Mouse (Mus musculus) neural tube, embryonic 14.5 days (tissue): Measurements from ENCODE around the gene Gm49373. TPM values are rescaled to one million over a fixed set of nuclear protein-coding genes. Genes with fewer than 3 reads are reported as not detected.
A peak's percentile ranks its signal among the peaks of the same experiment; 100 is the strongest.

ENCODE experiments used
- ATAC-seq: fragments of 200-750 bp; cut with Nextera tagmentation; 2 replicates; pipeline ENCODE4 v1.8.0; 2017; ENCODE audit warnings: low read depth, mild to moderate bottlenecking, moderate TSS enrichment, moderate library complexity
- H3K27ac ChIP-seq: fragments of 300-500 bp; sonication (generic); 2 replicates; pipeline ENCODE4 v1.5.1; 2014; ENCODE audit warnings: low read depth, mild to moderate bottlenecking, control low read depth, low read length, moderate library complexity, mixed read lengths
- H3K27me3 ChIP-seq: fragments of 300-500 bp; sonication (generic); 2 replicates; pipeline ENCODE4 v1.6.1; 2014; ENCODE audit warnings: low read length; ENCODE audit not compliant: control insufficient read depth, insufficient read depth
- H3K36me3 ChIP-seq: fragments of 300-500 bp; sonication (generic); 2 replicates; pipeline ENCODE4 v1.6.1; 2014; ENCODE audit warnings: low read length, mixed read lengths; ENCODE audit not compliant: control insufficient read depth, insufficient read depth
- H3K4me1 ChIP-seq: fragments of 300-500 bp; sonication (generic); 2 replicates; pipeline ENCODE4 v1.6.1; 2014; ENCODE audit warnings: low read length; ENCODE audit not compliant: control insufficient read depth, insufficient read depth
- H3K4me2 ChIP-seq: fragments of 300-500 bp; sonication (generic); 2 replicates; pipeline ENCODE4 v1.6.1; 2014; ENCODE audit warnings: mild to moderate bottlenecking, low read depth, low read length, control low read depth
- H3K4me3 ChIP-seq: fragments of 300-500 bp; sonication (generic); 2 replicates; pipeline ENCODE4 v1.5.1; 2014; ENCODE audit warnings: low read depth, low read length, control low read depth, mixed read lengths
- H3K9ac ChIP-seq: fragments of 300-500 bp; sonication (generic); replicated peaks from 2 replicates; pipeline ENCODE4 v1.6.1; 2014; ENCODE audit warnings: low read depth, mild to moderate bottlenecking, control low read depth, low read length, mixed read lengths
- H3K9me3 ChIP-seq: fragments of 300-500 bp; sonication (generic); 2 replicates; pipeline ENCODE4 v1.6.1; 2016; ENCODE audit warnings: low read length; ENCODE audit not compliant: control insufficient read depth
- WGBS: fragments of 180-500 bp; shearing (Covaris S2); extraction: QIAGEN DNeasy Blood & Tissue Kit; methylation state at CpG from one replicate; pipeline ENCODE4 v1.1.7; 2014; 5-methylcytosine and 5-hydroxymethylcytosine counted together
- polyA plus RNA-seq: library from polyadenylated mRNA; unstranded; fragments of >200 nt; fragmentation: Nextera tagmentation; extraction: Ambion mirVana; gene quantifications from 2 replicates; pipeline ENCODE4 v1.2.1, GENCODE M21; 2014

The Gm49373 gene
- polyA plus RNA-seq = 1.7 and 1.8 TPM in 2 replicates

DNA sequence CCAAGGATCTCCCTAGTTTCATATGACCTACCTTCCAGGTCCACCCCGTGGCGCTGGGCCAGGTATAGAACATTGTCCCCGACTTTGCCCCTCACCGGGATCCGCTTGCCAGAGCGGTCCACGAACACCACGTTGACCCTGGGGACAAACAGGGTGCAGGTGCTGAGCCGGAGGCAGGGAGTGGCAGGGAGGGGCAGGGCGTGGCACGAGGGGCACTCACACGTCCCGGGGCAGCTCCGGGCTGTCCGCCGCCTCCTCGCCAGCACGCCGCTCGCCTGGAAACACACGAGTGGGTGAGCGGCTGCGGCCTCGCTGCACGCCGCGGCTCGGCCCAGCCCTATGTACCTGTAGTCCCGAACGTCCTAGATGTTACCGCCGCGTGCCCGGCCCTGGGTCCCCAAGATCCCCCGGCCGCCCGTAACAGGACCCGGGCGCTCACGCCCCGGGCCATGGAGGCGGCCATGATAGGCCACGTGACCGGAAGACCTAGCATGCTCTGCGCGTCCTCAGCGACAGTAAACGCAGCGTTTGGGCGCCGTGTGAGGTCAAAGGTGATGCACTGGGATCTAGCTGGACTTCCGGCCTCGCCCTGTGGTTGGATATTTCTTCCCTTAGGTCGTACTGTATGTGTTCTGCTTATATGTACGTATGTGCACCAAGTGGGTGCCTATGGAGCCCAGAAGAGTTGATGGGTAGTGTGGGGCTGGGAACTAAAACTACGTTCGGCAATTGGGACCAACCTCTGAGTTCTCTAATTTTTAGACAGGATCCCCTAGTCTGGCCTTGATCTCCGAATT is at the start of gene Gm49373, which contains the start of gene Fdx1l:
Gene Gm49373, minus strand, starts transcription at position 53 of the 797 bp plus-strand sequence.
Gene Fdx1l, minus strand, starts transcription at position 571 of the 797 bp plus-strand sequence.
- no peaks in the 10 kb centered on the region for H3K9me3 ChIP-seq
- H3K9ac ChIP-seq = peak within 1 kb of the TSS; percentile 81
- peaks cover 12% of the 10 kb centered on the region for H3K4me1 ChIP-seq
- H3K4me2 ChIP-seq = peak within 1 kb of the TSS; percentile 88
- peak within 1 kb of the TSS; percentile 87 for H3K4me3 ChIP-seq
- peak; percentile 96 for ATAC-seq
- 3% methylated on average over 58 of the region's 58 CpGs for WGBS
- H3K27ac ChIP-seq = peak within 1 kb of the TSS; percentile 62; the same call in 1 of the 2 replicates
- H3K36me3 ChIP-seq = peaks cover 34% of the 10 kb centered on the region
- no peaks in the 10 kb centered on the region for H3K27me3 ChIP-seq

DNA sequence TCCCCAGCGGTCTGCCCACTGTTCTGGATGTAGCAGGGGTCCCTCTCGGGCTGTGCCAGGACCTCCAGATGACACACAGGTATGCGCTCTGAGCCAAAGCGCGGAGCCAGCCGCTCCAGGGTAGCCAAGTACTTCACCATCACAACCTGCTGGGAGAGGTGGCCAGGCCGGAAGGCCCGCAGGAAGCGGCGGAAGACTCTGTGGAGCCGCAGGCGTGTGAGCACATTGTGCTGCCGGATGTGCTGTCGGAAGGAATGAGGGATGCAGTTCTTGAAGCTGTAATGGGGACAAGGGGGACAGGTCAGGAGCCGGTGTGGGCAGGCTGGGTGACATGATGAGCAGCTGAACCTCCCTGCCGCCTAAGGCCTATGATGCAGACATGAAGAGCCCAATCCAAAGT is 48.6 kb upstream of the Gm49373 start:
- H3K9ac ChIP-seq = no peak overlapping the region
- peaks cover 24% of the 10 kb centered on the region for H3K36me3 ChIP-seq
- H3K4me2 ChIP-seq = no peak overlapping the region
- H3K4me1 ChIP-seq = no peaks in the 10 kb centered on the region
- no peak for ATAC-seq
- H3K9me3 ChIP-seq = no peaks in the 10 kb centered on the region
- WGBS = 92% methylated on average over 16 of the region's 16 CpGs
- H3K27ac ChIP-seq = no peak overlapping the region
- H3K4me3 ChIP-seq = no peak overlapping the region
- H3K27me3 ChIP-seq = no peaks in the 10 kb centered on the region

DNA sequence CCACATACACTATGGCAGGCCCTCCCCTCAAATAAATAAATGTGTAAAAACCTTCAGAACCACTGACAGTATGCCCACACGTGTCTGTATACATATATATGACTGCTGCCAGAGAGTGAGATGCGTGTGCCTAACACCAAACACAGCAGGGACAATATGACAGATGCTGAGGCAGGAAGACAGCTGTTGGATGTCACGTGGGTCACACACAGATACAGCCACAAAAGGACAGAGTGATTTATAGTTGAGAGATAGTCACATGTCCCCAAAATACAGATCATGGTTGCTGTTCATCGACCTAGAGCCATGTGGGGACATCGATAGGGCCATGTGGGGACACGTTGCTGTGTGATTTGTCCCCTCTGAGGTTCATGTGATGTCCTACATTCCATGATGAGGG is 44.2 kb upstream of the Gm49373 start:
- H3K36me3 ChIP-seq = peaks cover 15% of the 10 kb centered on the region; the same call in 1 of the 2 replicates
- WGBS = 71% methylated on average over 6 of the region's 6 CpGs
- H3K27ac ChIP-seq = no peak overlapping the region
- no peaks in the 10 kb centered on the region for H3K9me3 ChIP-seq
- H3K9ac ChIP-seq = no peak overlapping the region
- ATAC-seq = no peak
- no peaks in the 10 kb centered on the region for H3K4me1 ChIP-seq
- no peak overlapping the region for H3K4me3 ChIP-seq
- no peaks in the 10 kb centered on the region for H3K27me3 ChIP-seq
- H3K4me2 ChIP-seq = no peak overlapping the region

DNA sequence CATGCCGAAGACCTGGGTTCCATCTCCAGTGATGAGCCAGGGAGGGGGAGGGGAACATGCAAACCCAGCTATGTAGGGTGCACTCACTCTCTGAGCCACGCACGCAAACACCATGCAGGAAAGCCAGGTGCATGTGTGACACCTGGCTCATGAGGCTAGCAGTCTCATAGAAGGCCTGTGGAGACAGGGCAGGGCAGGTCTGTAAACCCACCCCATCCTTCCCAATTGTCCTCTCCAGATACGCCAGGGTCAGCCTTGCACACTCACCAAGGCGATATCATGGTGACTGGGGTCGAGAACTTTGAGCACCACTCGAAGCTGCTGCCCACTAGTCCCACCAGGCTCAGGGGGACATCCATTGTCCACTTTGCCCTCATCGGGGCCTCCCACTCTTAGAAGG is 42.2 kb upstream of the Gm49373 start:
- Histone ChIP-seq H3K27me3 (no peaks in the 10 kb centered on the region), H3K4me3 (no peak overlapping the region), H3K9me3 (no peaks in the 10 kb centered on the region), H3K4me2 (no peak overlapping the region), H3K4me1 (no peaks in the 10 kb centered on the region), H3K9ac (no peak overlapping the region), H3K27ac (no peak overlapping the region), H3K36me3 (peaks cover 7% of the 10 kb centered on the region; the same call in 1 of the 2 replicates)
- WGBS = 92% methylated on average over 8 of the region's 8 CpGs
- ATAC-seq = no peak

DNA sequence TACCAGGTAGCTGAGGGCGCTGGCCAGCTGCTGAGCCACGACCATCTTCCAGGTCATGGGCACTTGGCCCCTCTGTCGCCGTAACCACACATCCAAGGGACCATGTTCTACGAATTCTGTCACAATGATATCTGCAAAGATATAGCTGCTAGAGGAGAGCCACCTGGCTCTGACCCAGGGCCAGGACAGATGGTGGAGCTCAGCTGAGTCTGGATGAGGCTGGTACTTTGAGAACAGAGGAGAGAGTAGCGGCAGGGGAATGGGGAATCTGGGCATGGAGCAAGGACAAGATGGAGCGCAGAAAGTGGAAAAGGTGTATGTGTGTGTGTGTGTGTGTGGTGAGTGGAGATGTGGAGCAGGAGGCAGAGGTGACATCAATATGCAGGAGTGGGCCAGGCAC is 41.3 kb upstream of the Gm49373 start:
- Histone ChIP-seq H3K9me3 (no peaks in the 10 kb centered on the region), H3K27ac (no peak overlapping the region), H3K4me2 (no peak overlapping the region), H3K36me3 (0 out of 2 replicates have a peak, but pooled peaks cover 3% of the 10 kb centered on the region), H3K4me1 (no peaks in the 10 kb centered on the region), H3K27me3 (no peaks in the 10 kb centered on the region), H3K9ac (no peak overlapping the region), H3K4me3 (no peak overlapping the region)
- WGBS = 92% methylated on average over 7 of the region's 7 CpGs
- no peak for ATAC-seq

DNA sequence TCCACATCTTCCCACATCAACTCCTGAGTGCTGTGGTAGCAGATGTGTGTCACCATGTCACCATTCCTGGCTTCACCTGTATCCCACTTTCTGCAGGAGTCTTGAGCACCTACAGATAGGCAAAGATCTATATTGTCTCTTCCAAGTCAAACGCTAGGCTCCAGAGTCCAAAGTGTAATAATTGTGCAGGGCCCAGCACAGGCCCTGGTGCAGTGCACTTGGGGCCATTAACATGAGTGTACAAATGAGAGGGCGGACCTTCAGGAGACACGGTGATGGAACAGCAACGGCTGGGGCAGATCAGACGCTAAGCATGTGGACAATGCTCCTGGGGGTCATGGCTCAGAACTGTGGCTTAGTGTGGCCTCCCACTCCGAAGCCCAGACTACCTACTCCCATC is 40.9 kb upstream of the Gm49373 start:
- H3K4me3 ChIP-seq = no peak overlapping the region
- H3K27me3 ChIP-seq = no peaks in the 10 kb centered on the region
- WGBS = 91% methylated on average over 6 of the region's 6 CpGs
- no peak overlapping the region for H3K27ac ChIP-seq
- no peaks in the 10 kb centered on the region for H3K9me3 ChIP-seq
- H3K4me1 ChIP-seq = no peaks in the 10 kb centered on the region
- H3K4me2 ChIP-seq = no peak overlapping the region
- H3K9ac ChIP-seq = no peak overlapping the region
- no peak for ATAC-seq
- H3K36me3 ChIP-seq = 0 out of 2 replicates have a peak, but pooled peaks cover 3% of the 10 kb centered on the region

DNA sequence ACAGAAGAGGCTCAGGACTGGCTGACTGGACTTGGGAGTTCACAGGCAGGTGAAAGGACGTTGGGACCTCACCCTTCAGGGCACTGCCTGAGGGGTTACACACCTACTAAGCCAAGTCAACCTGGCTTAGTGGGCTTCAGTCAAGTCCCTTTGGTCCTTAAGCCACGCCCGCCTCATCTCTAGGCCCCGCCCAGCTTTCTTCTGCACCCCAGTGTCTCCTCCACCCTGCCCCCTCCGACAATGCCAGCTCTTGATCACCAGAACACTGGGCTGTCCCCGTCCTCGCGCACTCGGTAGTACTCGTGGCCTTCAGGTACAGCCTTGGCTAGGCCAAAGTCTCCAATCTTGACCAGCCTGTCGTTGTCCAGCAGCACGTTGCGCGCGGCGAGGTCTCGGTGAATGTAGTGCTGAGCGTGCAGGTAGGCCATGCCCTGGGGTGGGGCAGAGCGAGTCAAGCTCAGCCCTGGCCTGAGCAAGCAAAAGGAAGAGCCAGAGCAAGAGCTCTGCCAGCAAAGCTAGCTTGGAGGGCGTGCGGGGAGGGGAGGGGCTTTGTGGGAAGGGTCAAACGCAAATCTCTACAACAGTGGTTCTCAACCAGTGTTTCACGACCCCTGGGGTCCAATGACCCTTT is 34.8 kb upstream of the Gm49373 start:
- H3K4me3 ChIP-seq = no peak overlapping the region
- no peak overlapping the region for H3K27ac ChIP-seq
- no peak overlapping the region for H3K4me2 ChIP-seq
- no peaks in the 10 kb centered on the region for H3K36me3 ChIP-seq
- ATAC-seq = no peak
- no peaks in the 10 kb centered on the region for H3K4me1 ChIP-seq
- H3K9ac ChIP-seq = no peak overlapping the region
- 38% methylated on average over 23 of the region's 23 CpGs for WGBS
- no peaks in the 10 kb centered on the region for H3K27me3 ChIP-seq
- no peaks in the 10 kb centered on the region for H3K9me3 ChIP-seq

DNA sequence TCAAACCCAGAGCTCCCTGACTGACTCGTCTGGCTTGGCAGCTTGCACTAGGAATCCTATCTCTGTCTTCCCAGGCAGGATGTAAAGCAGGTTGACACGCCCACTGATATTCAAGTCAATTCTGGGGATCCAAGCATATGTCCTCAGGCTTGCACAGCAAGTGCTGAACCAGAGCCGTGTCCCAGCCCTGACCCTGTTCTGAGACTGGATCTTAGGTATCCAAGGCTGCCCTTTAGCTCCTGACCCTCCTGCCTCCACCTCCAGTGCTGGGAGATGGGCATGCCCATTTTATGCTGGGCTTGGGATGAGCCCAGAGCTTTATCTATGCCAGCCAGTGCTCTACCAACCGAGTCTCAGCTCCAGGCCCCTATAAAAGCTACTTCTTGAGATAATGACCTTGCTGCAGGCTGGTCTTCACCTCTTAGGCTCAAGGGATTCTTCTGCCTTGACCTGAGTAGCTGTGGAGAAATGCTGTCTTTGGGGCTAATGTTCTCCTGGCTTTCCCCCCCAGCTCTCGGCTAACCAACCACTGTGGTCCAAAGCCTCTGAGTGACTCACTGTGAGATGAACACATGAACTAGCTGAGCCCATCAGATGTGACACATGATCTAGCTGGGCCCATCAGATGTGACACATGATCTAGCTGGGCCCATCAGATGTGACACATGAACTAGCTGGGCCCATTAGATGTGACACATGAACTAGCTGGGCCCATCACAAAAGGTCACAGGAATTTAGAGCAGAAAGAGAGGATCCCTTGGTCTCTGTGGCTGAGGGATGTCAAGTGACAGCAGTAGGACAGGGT is 33.1 kb upstream of the Gm49373 start:
- H3K36me3 ChIP-seq = no peaks in the 10 kb centered on the region
- no peaks in the 10 kb centered on the region for H3K9me3 ChIP-seq
- H3K4me1 ChIP-seq = no peaks in the 10 kb centered on the region
- H3K27ac ChIP-seq = no peak overlapping the region
- WGBS = 83% methylated on average over 5 of the region's 5 CpGs
- H3K9ac ChIP-seq = no peak overlapping the region
- no peak for ATAC-seq
- H3K27me3 ChIP-seq = no peaks in the 10 kb centered on the region
- H3K4me3 ChIP-seq = no peak overlapping the region
- no peak overlapping the region for H3K4me2 ChIP-seq
